Mouse (Mus musculus): ENCODE measurements around the gene Ppp1r21. TPM values are rescaled to one million over a fixed set of nuclear protein-coding genes. Genes with fewer than 3 reads are reported as not detected.

Ppp1r21 gene
- polyA plus RNA-seq, 1 experiment = 26.5 TPM

DNA sequence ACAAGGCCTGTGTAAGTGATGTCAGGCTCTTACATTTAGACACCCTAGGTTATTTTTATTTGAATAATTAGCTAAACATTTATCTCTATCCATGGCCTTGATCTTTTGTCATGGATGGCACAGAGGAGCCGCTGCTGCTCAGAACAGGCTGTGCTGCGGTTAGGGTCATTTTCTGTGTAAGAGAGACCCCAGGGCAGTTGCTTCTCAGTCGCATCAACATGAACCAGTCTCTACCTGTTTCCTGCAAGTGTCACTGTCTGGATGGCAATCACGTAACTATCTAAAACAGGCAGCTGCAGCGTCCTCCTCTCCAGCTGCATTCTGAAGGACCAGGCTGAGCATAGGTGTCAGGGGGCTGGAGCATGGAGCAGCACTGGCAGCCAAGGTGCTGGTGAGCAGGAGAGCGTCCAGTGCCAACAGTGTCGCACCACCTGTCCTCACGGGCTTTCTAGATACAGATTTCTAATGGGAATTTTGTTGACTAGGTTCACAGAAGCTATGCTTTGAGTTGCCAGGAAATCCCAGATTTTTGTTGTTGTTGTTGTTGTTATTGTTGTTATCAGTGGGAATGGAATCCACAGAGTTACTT, 8.0 kb downstream of the Ppp1r21 start:
- 81% methylated on average over 8 of the region's 8 CpGs for WGBS
- Histone ChIP-seq H3K4me3 (replicated peaks; ENCODE audit: control insufficient read depth, low read depth, low read length) (no peak overlapping the region), H3K4me1 (ENCODE audit: control insufficient read depth, insufficient read depth, low read length) (peaks cover 2% of the 10 kb centered on the region), H3K27ac (ENCODE audit: control insufficient read depth, insufficient read depth, low read depth, low read length, poor library complexity) (no peak overlapping the region)
- TF ChIP-seq CTCF (IDR thresholded peaks at IDR 0.05; ENCODE audit: control insufficient read depth, insufficient read depth, low read length) = no peak
- no peak for TF ChIP-seq POLR2A (IDR thresholded peaks at IDR 0.05; ENCODE audit: borderline replicate concordance, control insufficient read depth, low read depth, low read length)

DNA sequence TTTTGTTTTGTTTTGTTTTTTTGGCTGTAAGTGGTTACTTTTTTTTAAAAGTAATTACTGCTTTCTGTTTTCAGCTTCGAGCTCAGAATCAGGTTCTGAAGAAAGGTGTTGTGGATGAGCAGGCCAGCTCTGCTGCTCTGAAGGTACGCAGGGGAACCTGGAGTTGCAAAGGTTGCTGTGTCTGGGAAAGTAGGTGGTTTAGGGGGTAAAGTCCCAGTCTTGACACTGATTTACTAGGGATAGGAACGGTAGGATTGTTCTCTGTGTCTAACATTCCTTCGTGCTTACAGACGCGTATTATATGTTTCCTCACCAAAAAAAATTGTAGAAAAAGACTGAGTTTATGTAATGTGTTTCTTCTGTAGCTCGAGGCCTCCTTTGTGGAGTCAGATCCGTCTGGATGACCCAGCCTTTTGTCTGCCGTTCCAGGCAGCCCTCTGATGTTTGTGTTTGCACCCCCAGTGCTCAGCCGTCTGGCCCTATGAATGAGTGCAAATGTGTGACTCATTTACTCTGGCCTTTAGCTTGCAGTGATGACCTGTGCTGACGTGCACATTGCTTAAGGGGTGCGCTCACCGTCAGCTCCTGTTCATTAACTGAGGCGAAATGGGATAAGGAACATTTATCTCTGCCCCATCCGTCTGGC, 13.0 kb downstream of the Ppp1r21 start:
- Histone ChIP-seq H3K4me3 (replicated peaks; ENCODE audit: control insufficient read depth, low read depth, low read length) (no peak overlapping the region), H3K27ac (ENCODE audit: control insufficient read depth, insufficient read depth, low read depth, low read length, poor library complexity) (no peak overlapping the region)
- WGBS = 79% methylated on average over 15 of the region's 15 CpGs

DNA sequence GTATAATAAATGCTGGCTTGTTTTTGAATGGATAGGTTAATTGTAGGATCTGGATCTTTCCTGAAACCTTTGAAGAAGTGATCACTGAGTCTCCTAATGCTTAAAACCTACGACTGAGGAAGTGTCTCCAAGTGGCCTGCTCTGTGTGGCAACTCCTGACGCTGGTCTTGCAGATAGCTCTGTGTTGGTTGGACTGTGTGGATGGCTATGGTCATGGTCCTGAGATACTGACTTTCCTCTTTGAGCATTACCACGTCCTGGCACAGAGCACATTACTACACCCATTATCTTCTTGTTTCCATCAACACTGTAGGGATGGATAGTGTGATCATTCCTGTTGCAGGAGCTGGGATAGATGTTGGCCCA, 13.5 kb downstream of the Ppp1r21 start:
- peaks cover 4% of the 10 kb centered on the region for H3K4me1 ChIP-seq (ENCODE audit: control insufficient read depth, insufficient read depth, low read length)
- WGBS = 39% methylated on average over 3 of the region's 3 CpGs
- TF ChIP-seq CTCF (IDR thresholded peaks at IDR 0.05; ENCODE audit: control insufficient read depth, insufficient read depth, low read length) = no peak
- no peak for TF ChIP-seq POLR2A (IDR thresholded peaks at IDR 0.05; ENCODE audit: borderline replicate concordance, control insufficient read depth, low read depth, low read length)
- no peak overlapping the region for H3K4me3 ChIP-seq (replicated peaks; ENCODE audit: control insufficient read depth, low read depth, low read length)
- H3K27ac ChIP-seq (ENCODE audit: control insufficient read depth, insufficient read depth, low read depth, low read length, poor library complexity) = no peak overlapping the region

More for the DNA sequence above, 13.0 kb downstream of the Ppp1r21 start:
- H3K4me1 ChIP-seq (ENCODE audit: control insufficient read depth, insufficient read depth, low read length) = peaks cover 4% of the 10 kb centered on the region
- TF ChIP-seq POLR2A (IDR thresholded peaks at IDR 0.05; ENCODE audit: borderline replicate concordance, control insufficient read depth, low read depth, low read length) (no peak), CTCF (IDR thresholded peaks at IDR 0.05; ENCODE audit: control insufficient read depth, insufficient read depth, low read length) (no peak)

DNA sequence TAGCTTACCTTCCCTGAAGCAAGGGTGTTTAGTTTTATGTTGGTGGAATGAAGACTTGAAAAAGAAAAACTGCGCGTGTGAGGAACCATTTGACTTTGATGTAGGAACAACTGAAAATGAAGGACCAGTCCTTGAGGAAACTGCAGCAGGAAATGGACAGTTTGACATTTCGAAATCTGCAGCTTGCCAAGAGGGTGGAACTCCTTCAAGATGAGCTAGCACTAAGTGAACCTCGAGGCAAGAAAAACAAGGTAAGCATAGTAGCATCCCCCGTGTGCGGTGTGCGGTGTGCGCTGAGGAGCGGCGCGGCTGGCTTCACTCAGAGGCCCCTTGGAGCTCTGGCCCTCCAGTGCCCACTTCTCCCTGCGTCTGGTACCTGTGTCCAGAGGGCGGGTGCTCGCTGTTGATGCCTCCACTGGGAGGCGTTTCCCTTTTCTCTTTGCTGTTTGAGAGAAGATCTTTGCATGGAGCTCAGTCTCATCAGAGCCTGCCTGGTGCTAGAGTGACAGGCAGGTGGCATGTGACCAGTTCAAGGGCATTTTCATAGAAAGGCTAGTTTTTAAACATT, 15.4 kb downstream of the Ppp1r21 start:
- H3K4me1 ChIP-seq (ENCODE audit: control insufficient read depth, insufficient read depth, low read length) = peaks cover 4% of the 10 kb centered on the region
- peak overlapping the region; percentile 66 for H3K27ac ChIP-seq (ENCODE audit: control insufficient read depth, insufficient read depth, low read depth, low read length, poor library complexity)
- WGBS = 54% methylated on average over 15 of the region's 15 CpGs
- TF ChIP-seq POLR2A (IDR thresholded peaks at IDR 0.05; ENCODE audit: borderline replicate concordance, control insufficient read depth, low read depth, low read length) (no peak), CTCF (IDR thresholded peaks at IDR 0.05; ENCODE audit: control insufficient read depth, insufficient read depth, low read length) (no peak)
- no peak overlapping the region for H3K4me3 ChIP-seq (replicated peaks; ENCODE audit: control insufficient read depth, low read depth, low read length)

DNA sequence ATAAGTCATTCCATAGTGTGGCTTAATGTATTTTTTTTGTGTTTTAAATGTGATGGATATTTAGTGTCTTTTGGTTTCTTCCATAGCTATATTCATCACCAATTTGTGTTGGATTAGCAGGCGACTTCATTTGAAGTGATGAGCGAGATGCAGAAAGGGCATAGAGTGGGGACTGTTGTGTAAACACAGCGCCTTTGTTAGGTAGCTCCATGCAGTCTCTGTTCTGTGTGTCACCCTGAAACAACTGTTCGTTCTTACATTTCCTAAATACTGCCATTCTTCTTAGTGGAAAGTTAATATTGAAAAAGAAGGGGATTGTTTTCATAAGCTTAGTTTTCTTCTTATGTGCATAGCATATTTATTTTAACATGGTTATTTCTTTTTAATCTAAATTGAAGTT, 16.8 kb downstream of the Ppp1r21 start:
- no peak overlapping the region for H3K27ac ChIP-seq (ENCODE audit: control insufficient read depth, insufficient read depth, low read depth, low read length, poor library complexity)
- WGBS = 93% methylated on average over 4 of the region's 4 CpGs
- H3K4me1 ChIP-seq (ENCODE audit: control insufficient read depth, insufficient read depth, low read length) = peaks cover 6% of the 10 kb centered on the region
- H3K4me3 ChIP-seq (replicated peaks; ENCODE audit: control insufficient read depth, low read depth, low read length) = no peak overlapping the region
- TF ChIP-seq POLR2A (IDR thresholded peaks at IDR 0.05; ENCODE audit: borderline replicate concordance, control insufficient read depth, low read depth, low read length) (no peak), CTCF (IDR thresholded peaks at IDR 0.05; ENCODE audit: control insufficient read depth, insufficient read depth, low read length) (no peak)

DNA sequence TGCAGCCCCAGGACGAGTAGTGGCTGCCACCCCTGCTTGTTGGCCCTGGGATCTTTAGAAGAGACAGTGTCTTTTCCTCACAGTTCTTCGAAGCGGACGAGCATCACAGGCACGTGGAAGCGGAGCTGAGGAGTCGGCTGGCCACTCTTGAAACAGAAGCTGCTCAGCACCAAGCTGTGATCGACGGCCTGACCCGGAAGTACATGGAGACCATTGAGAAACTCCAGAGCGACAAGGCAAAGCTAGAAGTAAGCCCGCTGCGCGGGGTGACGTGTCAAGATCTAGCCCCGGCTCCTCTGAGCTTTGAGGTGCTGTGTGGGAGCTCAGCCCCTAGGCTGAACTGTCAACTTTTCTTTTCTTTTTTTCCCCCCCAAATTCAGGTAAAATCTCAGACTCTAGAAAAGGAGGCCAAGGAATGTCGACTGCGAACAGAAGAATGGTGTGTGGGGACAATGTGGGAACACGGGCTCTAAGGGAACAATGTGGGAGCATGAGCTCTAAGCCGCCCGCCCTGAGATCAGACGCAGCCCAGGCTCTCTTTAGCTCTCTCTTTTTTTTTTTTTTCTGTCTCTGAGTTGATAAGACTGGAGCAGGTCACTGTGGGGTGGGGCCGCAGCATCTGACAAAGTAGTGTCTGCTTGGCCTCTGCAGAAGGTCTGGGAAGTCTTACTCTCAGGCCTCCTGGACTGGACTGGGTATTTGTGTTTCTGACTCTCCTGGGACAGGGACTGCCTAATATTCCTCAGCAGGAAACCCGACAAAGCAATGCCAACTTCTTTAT, 19.7 kb downstream of the Ppp1r21 start:
- H3K4me1 ChIP-seq (ENCODE audit: control insufficient read depth, insufficient read depth, low read length) = peaks cover 7% of the 10 kb centered on the region
- 85% methylated on average over 24 of the region's 24 CpGs for WGBS
- no peak for TF ChIP-seq POLR2A (IDR thresholded peaks at IDR 0.05; ENCODE audit: borderline replicate concordance, control insufficient read depth, low read depth, low read length)
- no peak for TF ChIP-seq CTCF (IDR thresholded peaks at IDR 0.05; ENCODE audit: control insufficient read depth, insufficient read depth, low read length)
- H3K27ac ChIP-seq (ENCODE audit: control insufficient read depth, insufficient read depth, low read depth, low read length, poor library complexity) = no peak overlapping the region
- no peak overlapping the region for H3K4me3 ChIP-seq (replicated peaks; ENCODE audit: control insufficient read depth, low read depth, low read length)

DNA sequence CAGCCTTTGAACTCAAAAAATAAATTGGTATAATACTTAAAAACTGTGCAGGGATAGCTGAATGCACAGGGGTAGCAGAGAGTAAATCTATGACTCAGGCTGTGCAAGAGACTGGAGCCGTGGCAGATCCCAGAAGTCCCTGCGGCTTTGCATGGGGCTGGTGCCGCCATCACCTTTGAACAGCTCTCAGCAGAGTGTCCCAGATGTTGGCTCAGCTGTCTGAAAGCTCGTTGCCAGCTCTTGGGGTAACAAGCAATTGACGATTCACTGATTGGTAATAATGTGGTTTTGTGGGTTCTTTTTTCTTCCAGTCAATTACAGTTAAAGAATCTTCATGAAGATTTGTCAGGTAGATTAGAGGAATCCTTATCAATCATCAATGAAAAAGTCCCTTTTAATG, 20.4 kb downstream of the Ppp1r21 start:
- WGBS = 67% methylated on average over 5 of the region's 5 CpGs
- Histone ChIP-seq H3K4me1 (ENCODE audit: control insufficient read depth, insufficient read depth, low read length) (peaks cover 7% of the 10 kb centered on the region), H3K4me3 (replicated peaks; ENCODE audit: control insufficient read depth, low read depth, low read length) (no peak overlapping the region), H3K27ac (ENCODE audit: control insufficient read depth, insufficient read depth, low read depth, low read length, poor library complexity) (no peak overlapping the region)
- TF ChIP-seq CTCF (IDR thresholded peaks at IDR 0.05; ENCODE audit: control insufficient read depth, insufficient read depth, low read length) (no peak), POLR2A (IDR thresholded peaks at IDR 0.05; ENCODE audit: borderline replicate concordance, control insufficient read depth, low read depth, low read length) (no peak)

Data from bone marrow, adult 2 months (tissue).